Mouse (Mus musculus) ES-E14 (cell line): ENCODE results near the gene Gpr107.

ENCODE experiments used
- CHD2 ChIP-seq: IDR thresholded peaks from 2 replicates; pipeline ENCODE4 v1.6.1; 2014; ENCODE audit warnings: mild to moderate bottlenecking, low read depth, low read length, inconsistent platforms
- HCFC1 ChIP-seq: IDR thresholded peaks from 2 replicates; pipeline ENCODE4 v1.6.1; 2012; ENCODE audit warnings: low read length, inconsistent platforms, borderline replicate concordance; ENCODE audit not compliant: insufficient read depth
- MAFK ChIP-seq: IDR thresholded peaks from 2 replicates; pipeline ENCODE4 v1.6.1; 2014; ENCODE audit warnings: mild to moderate bottlenecking, low read depth, low read length, inconsistent platforms; ENCODE audit not compliant: insufficient read depth
- ZC3H11A ChIP-seq: IDR thresholded peaks from 2 replicates; pipeline ENCODE4 v1.6.1; 2012; ENCODE audit warnings: low read depth, mild to moderate bottlenecking, inconsistent platforms, low read length, borderline replicate concordance
- ZNF384 ChIP-seq: IDR thresholded peaks from 2 replicates; pipeline ENCODE4 v1.6.1; 2012; ENCODE audit warnings: low read depth, low read length, inconsistent platforms

DNA sequence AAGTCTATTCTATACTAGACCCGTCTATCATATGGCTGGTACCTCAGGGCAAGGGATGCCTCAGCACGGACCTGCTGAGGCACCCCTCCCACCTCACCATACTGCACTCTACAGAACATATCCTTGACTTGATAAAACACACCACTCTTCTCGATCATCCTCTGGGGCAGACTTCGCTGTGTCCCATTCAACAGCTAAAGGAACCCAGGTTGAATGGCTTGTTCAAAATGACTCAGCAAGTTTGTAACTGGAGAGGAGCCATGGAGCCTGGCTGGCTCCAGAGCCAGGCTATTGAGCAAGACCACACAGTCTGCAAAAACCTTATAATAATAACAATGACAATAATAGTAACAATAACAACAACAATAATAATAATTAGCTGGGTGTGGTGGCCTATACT, 24.2 kb upstream of the Gpr107 start:
- TF ChIP-seq ZC3H11A (no peak), MAFK (peak; percentile 88), HCFC1 (no peak), ZNF384 (no peak), CHD2 (no peak)
